25 mouse cellular contexts compared by ENCODE assay signal in the genomic region with DNA sequence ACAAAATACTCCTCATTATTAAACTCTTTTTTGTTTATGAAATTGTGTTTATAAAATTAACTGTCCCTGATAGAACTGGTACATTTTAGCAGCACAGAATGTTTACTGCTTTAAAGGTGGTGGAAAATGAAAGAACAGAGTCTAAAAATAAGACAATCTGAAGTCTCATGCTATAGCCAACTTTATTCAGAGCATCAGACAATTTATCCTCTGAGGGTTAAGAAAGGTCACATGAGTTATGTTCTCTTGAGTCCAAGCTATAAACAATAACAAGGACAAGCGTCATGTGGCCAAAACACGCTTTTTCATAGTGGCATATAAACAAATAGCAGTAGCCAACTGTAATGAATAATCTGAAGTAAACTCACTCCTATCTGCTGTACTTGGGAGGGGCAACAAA.
"Had no signal": no experiment of that assay in that cellular context is flagged by ENCODE, and none has a peak within 500 bp of the region (broad histone marks: within the 10 kb centered on the region; RNA-seq: fewer than 3 reads in every experiment).

No protein-coding gene starts in this region.

- H3K4me1 ChIP-seq: heart, embryonic 10.5 days; heart, embryonic 12.5 days; hindbrain, embryonic 10.5 days; hindbrain, embryonic 12.5 days; intestine, embryonic 15.5 days; limb, embryonic 10.5 days; limb, embryonic 12.5 days had no signal

- H3K4me2 ChIP-seq: heart, embryonic 12.5 days; hindbrain, embryonic 12.5 days; hindbrain, embryonic 14.5 days; intestine, embryonic 15.5 days; limb, embryonic 12.5 days had no signal

- H3K9ac ChIP-seq: heart, embryonic 12.5 days; hindbrain, embryonic 12.5 days; hindbrain, embryonic 14.5 days; intestine, embryonic 15.5 days; limb, embryonic 12.5 days had no signal

- H3K27me3 ChIP-seq: heart, embryonic 12.5 days; hindbrain, embryonic 12.5 days; intestine, embryonic 15.5 days; limb, embryonic 12.5 days had no signal

- H3K36me3 ChIP-seq: heart, embryonic 10.5 days; heart, embryonic 12.5 days; hindbrain, embryonic 10.5 days; hindbrain, embryonic 12.5 days; intestine, embryonic 15.5 days; limb, embryonic 10.5 days; limb, embryonic 12.5 days had no signal

- ATAC-seq: hindbrain, embryonic 16.5 days; inflammation-experienced regulatory T-cells, adult 6 months; intestine, embryonic 15.5 days; intestine, postnatal 0 days had no signal

- DNase-seq: gastrocnemius, adult 2 months; gastrocnemius, postnatal 10 days; gastrocnemius, postnatal 25 days; heart, adult 18-20 months; heart, postnatal 10 days; heart, postnatal 4 days; kidney, adult 18-20 months; kidney, adult 8-10 months; kidney, postnatal 10 days; kidney, postnatal 25 days; kidney, postnatal 4 days; liver had no signal

- H3K9me3 ChIP-seq: heart, embryonic 10.5 days; heart, embryonic 12.5 days; hindbrain, embryonic 10.5 days; hindbrain, embryonic 12.5 days; intestine, embryonic 15.5 days; limb, embryonic 10.5 days; limb, embryonic 12.5 days had no signal

- H3K4me3 ChIP-seq: gastrocnemius, adult 2 months; heart, embryonic 10.5 days; heart, embryonic 12.5 days; hindbrain, embryonic 10.5 days; hindbrain, embryonic 12.5 days; intestine, embryonic 15.5 days; layer of hippocampus, adult 2 months; left cerebral cortex, adult 2 months; limb, embryonic 10.5 days; limb, embryonic 12.5 days had no signal

- H3K27ac ChIP-seq: gastrocnemius, adult 2 months; heart, embryonic 10.5 days; hindbrain, embryonic 10.5 days; hindbrain, embryonic 12.5 days; hindbrain, embryonic 14.5 days; intestine, embryonic 15.5 days; layer of hippocampus, adult 2 months; left cerebral cortex, adult 2 months; limb, embryonic 10.5 days; limb, embryonic 12.5 days had no signal
